Mouse (Mus musculus) lung, postnatal 0 days (tissue): ENCODE measurements around the gene Endou. TPM values are rescaled to one million over a fixed set of nuclear protein-coding genes. Genes with fewer than 3 reads are reported as not detected.
A peak's percentile ranks its signal among the peaks of the same experiment; 100 is the strongest.

Source experiments
- ATAC-seq: fragments of 200-750 bp; cut with Nextera tagmentation; 2 replicates; pipeline ENCODE4 v1.8.0; 2017; ENCODE audit warnings: moderate library complexity
- DNase-seq: peaks from one replicate; pipeline ENCODE4 v3.0.0-alpha.2; 2016; ENCODE audit warnings: low spot score
- H3K27ac ChIP-seq: fragments of 300-500 bp; sonication (generic); 2 replicates; pipeline ENCODE4 v1.5.1; 2014; ENCODE audit warnings: antibody characterized with exemption, mild to moderate bottlenecking, low read length, mixed read lengths
- H3K27me3 ChIP-seq: fragments of 300-500 bp; sonication (generic); replicated peaks from 2 replicates; pipeline ENCODE4 v1.6.1; 2014; ENCODE audit warnings: low read length, mixed read lengths; ENCODE audit not compliant: insufficient read depth
- H3K36me3 ChIP-seq: fragments of 300-500 bp; sonication (generic); 2 replicates; pipeline ENCODE4 v1.6.1; 2014; ENCODE audit warnings: low read length, mixed read lengths; ENCODE audit not compliant: insufficient read depth
- H3K4me1 ChIP-seq: fragments of 300-500 bp; sonication (generic); 2 replicates; pipeline ENCODE4 v1.6.1; 2014; ENCODE audit warnings: antibody characterized with exemption, low read depth, low read length, mixed read lengths; ENCODE audit not compliant: insufficient read depth
- H3K4me2 ChIP-seq: fragments of 300-500 bp; sonication (generic); replicated peaks from 2 replicates; pipeline ENCODE4 v1.6.1; 2014; ENCODE audit warnings: low read depth, mild to moderate bottlenecking, low read length, moderate library complexity, mixed read lengths
- H3K4me3 ChIP-seq: fragments of 300-500 bp; sonication (generic); 2 replicates; pipeline ENCODE4 v1.5.1; 2014; ENCODE audit warnings: low read depth, low read length
- H3K9ac ChIP-seq: fragments of 300-500 bp; sonication (generic); replicated peaks from 2 replicates; pipeline ENCODE4 v1.6.1; 2014; ENCODE audit warnings: low read depth, mild to moderate bottlenecking
- H3K9me3 ChIP-seq: fragments of 300-500 bp; sonication (generic); 2 replicates; pipeline ENCODE4 v1.6.1; 2016; ENCODE audit warnings: low read length, mixed read lengths
- CTCF ChIP-seq: IDR thresholded peaks from 2 replicates; pipeline ENCODE4 v1.5.1; 2016; ENCODE audit warnings: antibody characterized with exemption, mild to moderate bottlenecking
- EP300 ChIP-seq: IDR thresholded peaks from 2 replicates; pipeline ENCODE4 v1.6.1; 2016; ENCODE audit warnings: antibody characterized with exemption, mild to moderate bottlenecking, control low read depth
- WGBS: fragments of 180-500 bp; shearing (Covaris S2); extraction: QIAGEN DNeasy Blood & Tissue Kit; methylation state at CpG from one replicate; pipeline ENCODE4 v1.1.7; 2014; 5-methylcytosine and 5-hydroxymethylcytosine counted together
- polyA plus RNA-seq: library from polyadenylated mRNA; unstranded; fragments of >200 nt; fragmentation: Nextera tagmentation; extraction: Ambion mirVana; gene quantifications from 2 replicates; pipeline ENCODE4 v1.2.1, GENCODE M21; 2015

Endou gene
- polyA plus RNA-seq = 2.1 and 2.9 TPM in 2 replicates

GRCm38 (mm10) chr15:97731111-97731510 lies at the start of gene Endou:
Gene Endou (minus strand): TSS chr15:97731339.
- H3K9ac ChIP-seq = no peak within 1 kb of the TSS
- H3K9me3 ChIP-seq = no peaks in the 10 kb centered on the region
- 88% methylated on average over 8 of the region's 8 CpGs for WGBS
- DNase-seq = no peak
- ATAC-seq = no peak
- no peaks in the 10 kb centered on the region for H3K36me3 ChIP-seq
- H3K4me1 ChIP-seq = no peaks in the 10 kb centered on the region
- no peak within 1 kb of the TSS for H3K27ac ChIP-seq
- TF ChIP-seq CTCF = no peak
- no peaks in the 10 kb centered on the region for H3K27me3 ChIP-seq
- H3K4me3 ChIP-seq = no peak within 1 kb of the TSS
- H3K4me2 ChIP-seq = no peak within 1 kb of the TSS

GRCm38 (mm10) chr15:97780611-97781031 lies 49.5 kb upstream of the Endou start:
- peak; percentile 8; the same call in 1 of the 2 replicates for ATAC-seq
- no peak for TF ChIP-seq CTCF
- TF ChIP-seq EP300 = no peak
- DNase-seq = peak; percentile 76
- Histone ChIP-seq H3K27me3 (no peaks in the 10 kb centered on the region), H3K4me2 (no peak overlapping the region), H3K27ac (peak overlapping the region; percentile 47), H3K4me3 (no peak overlapping the region), H3K9me3 (no peaks in the 10 kb centered on the region), H3K9ac (no peak overlapping the region), H3K4me1 (peaks cover 19% of the 10 kb centered on the region; the same call in 1 of the 2 replicates), H3K36me3 (no peaks in the 10 kb centered on the region)
- 46% methylated on average over 12 of the region's 12 CpGs for WGBS

GRCm38 (mm10) chr15:97779576-97779975 lies 48.4 kb upstream of the Endou start:
- peaks cover 19% of the 10 kb centered on the region; the same call in 1 of the 2 replicates for H3K4me1 ChIP-seq
- no peaks in the 10 kb centered on the region for H3K27me3 ChIP-seq
- no peak for TF ChIP-seq EP300
- no peak for TF ChIP-seq CTCF
- H3K4me2 ChIP-seq = no peak overlapping the region
- H3K4me3 ChIP-seq = no peak overlapping the region
- 83% methylated on average over 1 of the region's 1 CpGs for WGBS
- no peak overlapping the region for H3K9ac ChIP-seq
- ATAC-seq = no peak
- H3K27ac ChIP-seq = peak overlapping the region; percentile 38; the same call in 1 of the 2 replicates
- no peaks in the 10 kb centered on the region for H3K36me3 ChIP-seq
- no peaks in the 10 kb centered on the region for H3K9me3 ChIP-seq
- DNase-seq = no peak

- DNase-seq (peak; percentile 85), ATAC-seq (peak; percentile 42)
- peak within 1 kb of the TSS; percentile 68 for H3K27ac ChIP-seq
- H3K4me3 ChIP-seq = no peak within 1 kb of the TSS
- 43% methylated on average over 8 of the region's 8 CpGs for WGBS
- no peaks in the 10 kb centered on the region for H3K27me3 ChIP-seq
- H3K36me3 ChIP-seq = no peaks in the 10 kb centered on the region
- H3K9me3 ChIP-seq = no peaks in the 10 kb centered on the region
- no peak within 1 kb of the TSS for H3K9ac ChIP-seq
- TF ChIP-seq CTCF = no peak
- TF ChIP-seq EP300 = peak; percentile 76; the same call in 1 of the 2 replicates
- H3K4me2 ChIP-seq = no peak within 1 kb of the TSS
- H3K4me1 ChIP-seq = peaks cover 23% of the 10 kb centered on the region
Observed at GRCm38 (mm10) chr15:97778311-97779098, 47.4 kb upstream of the Endou start, which contains the start of gene Slc48a1. Gene Slc48a1 (plus strand): TSS chr15:97778520.

GRCm38 (mm10) chr15:97776919-97777318 lies 45.8 kb upstream of the Endou start:
- Histone ChIP-seq H3K27ac (no peak overlapping the region), H3K4me2 (no peak overlapping the region), H3K27me3 (no peaks in the 10 kb centered on the region), H3K4me1 (peaks cover 38% of the 10 kb centered on the region), H3K9me3 (no peaks in the 10 kb centered on the region), H3K36me3 (no peaks in the 10 kb centered on the region), H3K9ac (no peak overlapping the region), H3K4me3 (no peak overlapping the region)
- no peak for TF ChIP-seq CTCF
- TF ChIP-seq EP300 = no peak
- ATAC-seq = no peak
- DNase-seq = no peak
- 81% methylated on average over 6 of the region's 6 CpGs for WGBS

- Histone ChIP-seq H3K4me1 (peaks cover 38% of the 10 kb centered on the region), H3K4me2 (no peak overlapping the region), H3K36me3 (no peaks in the 10 kb centered on the region), H3K9me3 (no peaks in the 10 kb centered on the region), H3K27ac (no peak overlapping the region), H3K9ac (no peak overlapping the region), H3K27me3 (no peaks in the 10 kb centered on the region), H3K4me3 (no peak overlapping the region)
- TF ChIP-seq EP300 = no peak
- peak; percentile 89 for TF ChIP-seq CTCF
- ATAC-seq = peak; percentile 21; the same call in 1 of the 2 replicates
- peak; percentile 71 for DNase-seq
- WGBS = 11% methylated on average over 8 of the region's 8 CpGs
Observed at GRCm38 (mm10) chr15:97776514-97776913, 45.4 kb upstream of the Endou start.
